Mouse (Mus musculus): Measurements from ENCODE around the gene Ypel2. TPM values are rescaled to one million over a fixed set of nuclear protein-coding genes. Genes with fewer than 3 reads are reported as not detected.
A peak's percentile ranks its signal among the peaks of the same experiment; 100 is the strongest.

Ypel2 gene
- total and polyA plus RNA-seq, 3 experiments: 0.23 to 0.52 TPM; not detected in 1

DNA sequence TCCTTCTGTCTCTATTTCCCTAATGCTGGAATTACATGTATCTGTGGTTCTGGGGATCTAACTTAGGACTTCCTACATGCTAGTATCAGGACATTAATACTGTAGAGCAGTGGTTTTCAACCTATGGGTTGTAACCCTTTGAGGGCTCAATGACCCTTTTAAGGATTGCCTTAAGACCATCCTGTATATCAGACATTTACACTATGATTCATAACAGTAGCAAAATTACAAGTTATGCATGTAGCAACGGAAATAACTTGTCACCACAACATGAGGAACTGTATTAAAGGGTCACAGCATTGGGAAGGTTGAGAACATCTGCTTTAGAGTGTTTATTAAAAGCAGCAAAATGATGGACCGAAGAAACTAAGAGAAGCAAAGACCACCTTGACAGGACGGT lies 26.8 kb downstream of the Ypel2 start:
- TF ChIP-seq ZMIZ1 (IDR thresholded peaks at IDR 0.05; ENCODE audit: low read depth, low read length) (no peak), POLR2A (IDR thresholded peaks at IDR 0.05; ENCODE audit: control insufficient read depth in 1 of 2, insufficient read depth in 1 of 2, low read depth in 1 of 2, low read length in 2 of 2, poor library complexity in 1 of 2) (no peak), SMC3 (IDR thresholded peaks at IDR 0.05; ENCODE audit: low read depth, low read length) (no peak)

DNA sequence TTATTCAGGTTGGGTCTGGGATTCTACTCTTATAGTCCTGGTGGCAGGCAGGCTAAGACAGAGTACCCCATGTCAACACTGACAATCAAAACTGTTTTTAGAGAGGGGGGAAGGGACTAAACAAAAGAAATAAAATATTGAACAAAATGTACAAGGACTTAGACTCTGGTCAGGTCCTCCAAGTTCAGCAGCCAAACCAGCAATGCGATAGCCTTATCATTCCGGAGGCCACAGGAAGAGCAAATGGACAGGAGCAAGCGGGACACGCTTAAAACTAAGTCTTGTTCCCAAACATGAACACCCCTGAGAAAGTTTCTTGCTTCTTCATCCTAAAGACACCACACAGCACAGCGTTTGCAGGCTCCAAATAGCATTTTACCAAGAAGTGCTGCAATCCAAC lies 28.4 kb downstream of the Ypel2 start:
- H3K36me3 ChIP-seq (ENCODE audit: control insufficient read depth in 1 of 2, insufficient read depth in 2 of 2, low read length in 2 of 2): peaks cover 0 to 11% of the 10 kb centered on the region in 2 experiments; a peak in 2 of 4 replicates
- no peaks in the 10 kb centered on the region for H3K9me3 ChIP-seq (replicated peaks; ENCODE audit: insufficient read depth, low read length)
- TF ChIP-seq BHLHE40 (IDR thresholded peaks at IDR 0.05; ENCODE audit: borderline replicate concordance, low read depth, low read length) (no peak), GATA1 (IDR thresholded peaks at IDR 0.05; ENCODE audit: low read depth, low read length) (no peak), ZKSCAN1 (IDR thresholded peaks at IDR 0.05; ENCODE audit: low read depth, low read length) (no peak), ZMIZ1 (IDR thresholded peaks at IDR 0.05; ENCODE audit: low read depth, low read length) (no peak), UBTF (IDR thresholded peaks at IDR 0.05; ENCODE audit: borderline replicate concordance, insufficient read depth, low read depth, low read length) (no peak), SIN3A (IDR thresholded peaks at IDR 0.05; ENCODE audit: low read length) (no peak), TAL1 (IDR thresholded peaks at IDR 0.05; ENCODE audit: low read length) (no peak), RAD21 (IDR thresholded peaks at IDR 0.05; ENCODE audit: low read depth, low read length) (no peak), POLR2A (IDR thresholded peaks at IDR 0.05; ENCODE audit: control insufficient read depth in 1 of 2, insufficient read depth in 1 of 2, low read depth in 1 of 2, low read length in 2 of 2, poor library complexity in 1 of 2) (no peak), MAFK (IDR thresholded peaks at IDR 0.05; ENCODE audit: borderline replicate concordance, low read depth, low read length) (no peak), MYC (IDR thresholded peaks at IDR 0.05; ENCODE audit: low read depth, low read length) (no peak), USF2 (IDR thresholded peaks at IDR 0.05; ENCODE audit: borderline replicate concordance in 1 of 2, insufficient read depth in 1 of 2, low read depth in 1 of 2, low read length in 2 of 2) (no peak), POLR2AphosphoS2 (IDR thresholded peaks at IDR 0.05; ENCODE audit: low read length) (no peak)
- H3K9ac ChIP-seq (ENCODE audit: control insufficient read depth, low read depth, low read length, poor library complexity, severe bottlenecking): no peak overlapping the region
- H3K4me1 ChIP-seq (ENCODE audit: control insufficient read depth in 1 of 2, insufficient read depth in 2 of 2, low read length in 2 of 2): peaks cover 0 to 24% of the 10 kb centered on the region in 2 experiments; a peak in 2 of 4 replicates
- H3K79me2 ChIP-seq (ENCODE audit: control insufficient read depth, insufficient read depth, low read length, poor library complexity): no peaks in the 10 kb centered on the region
- H3K27me3 ChIP-seq (ENCODE audit: control insufficient read depth in 1 of 2, insufficient read depth in 2 of 2, low read length in 2 of 2): no peaks in the 10 kb centered on the region
- no peak overlapping the region for H3K4me3 ChIP-seq (ENCODE audit: control insufficient read depth in 1 of 2, insufficient read depth in 1 of 2, low read depth in 2 of 2, low read length in 2 of 2)
- no peak for DNase-seq (ENCODE audit: low read depth, low spot score)
- H3K27ac ChIP-seq (ENCODE audit: control insufficient read depth, low read depth, low read length): no peak overlapping the region

More for the DNA sequence above, 26.8 kb downstream of the Ypel2 start:
- no peaks in the 10 kb centered on the region for H3K9me3 ChIP-seq (replicated peaks; ENCODE audit: insufficient read depth, low read length)
- no peaks in the 10 kb centered on the region for H3K27me3 ChIP-seq (ENCODE audit: control insufficient read depth in 1 of 2, insufficient read depth in 2 of 2, low read length in 2 of 2)
- H3K9ac ChIP-seq (ENCODE audit: control insufficient read depth, low read depth, low read length, poor library complexity, severe bottlenecking): no peak overlapping the region
- no peaks in the 10 kb centered on the region for H3K79me2 ChIP-seq (ENCODE audit: control insufficient read depth, insufficient read depth, low read length, poor library complexity)
- no peak overlapping the region for H3K27ac ChIP-seq (ENCODE audit: control insufficient read depth, low read depth, low read length)
- peaks cover 0 to 11% of the 10 kb centered on the region in 2 experiments; a peak in 2 of 4 replicates for H3K36me3 ChIP-seq (ENCODE audit: control insufficient read depth in 1 of 2, insufficient read depth in 2 of 2, low read length in 2 of 2)
- H3K4me3 ChIP-seq (ENCODE audit: control insufficient read depth in 1 of 2, insufficient read depth in 1 of 2, low read depth in 2 of 2, low read length in 2 of 2): no peak overlapping the region
- H3K4me1 ChIP-seq (ENCODE audit: control insufficient read depth in 1 of 2, insufficient read depth in 2 of 2, low read length in 2 of 2): peaks cover 0 to 23% of the 10 kb centered on the region in 2 experiments; a peak in 2 of 4 replicates
- no peak for DNase-seq (ENCODE audit: low read depth, low spot score)

DNA sequence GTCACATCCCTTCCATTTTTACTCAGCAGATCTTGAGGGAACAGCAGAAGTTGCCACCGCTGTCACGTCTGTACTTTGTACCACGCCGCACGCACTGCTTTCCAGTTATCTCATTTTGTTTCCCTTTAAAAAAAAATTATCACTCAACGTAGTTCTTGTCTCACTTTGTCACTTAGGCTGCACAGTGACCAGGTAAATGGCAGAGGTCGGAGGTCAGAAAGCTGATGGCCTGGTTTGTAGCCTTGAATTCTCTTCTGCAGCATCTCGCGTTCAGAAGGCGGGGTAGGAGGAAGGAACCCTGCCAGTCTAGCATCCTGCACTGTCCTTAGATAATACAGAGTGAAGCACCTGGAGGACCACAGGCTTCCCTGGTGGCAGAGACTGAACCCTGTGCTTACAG lies 29.8 kb downstream of the Ypel2 start:
- Histone ChIP-seq H3K27ac (ENCODE audit: control insufficient read depth, low read depth, low read length) (no peak overlapping the region), H3K36me3 (ENCODE audit: control insufficient read depth in 1 of 2, insufficient read depth in 2 of 2, low read length in 2 of 2) (peaks cover 0 to 11% of the 10 kb centered on the region in 2 experiments; a peak in 2 of 4 replicates), H3K79me2 (ENCODE audit: control insufficient read depth, insufficient read depth, low read length, poor library complexity) (no peaks in the 10 kb centered on the region), H3K4me1 (ENCODE audit: control insufficient read depth in 1 of 2, insufficient read depth in 2 of 2, low read length in 2 of 2) (peaks cover 0 to 24% of the 10 kb centered on the region in 2 experiments; a peak in 2 of 4 replicates), H3K9ac (ENCODE audit: control insufficient read depth, low read depth, low read length, poor library complexity, severe bottlenecking) (no peak overlapping the region), H3K4me3 (ENCODE audit: control insufficient read depth in 1 of 2, insufficient read depth in 1 of 2, low read depth in 2 of 2, low read length in 2 of 2) (no peak overlapping the region), H3K9me3 (replicated peaks; ENCODE audit: insufficient read depth, low read length) (no peaks in the 10 kb centered on the region), H3K27me3 (ENCODE audit: control insufficient read depth in 1 of 2, insufficient read depth in 2 of 2, low read length in 2 of 2) (no peaks in the 10 kb centered on the region)
- DNase-seq (ENCODE audit: low read depth, low spot score): peak; percentile 10
- TF ChIP-seq NRF1 (IDR thresholded peaks at IDR 0.05; ENCODE audit: insufficient read depth, low read depth, low read length, poor library complexity, severe bottlenecking): no peak
- TF ChIP-seq CTCF (IDR thresholded peaks at IDR 0.05 in 2 of 3, conservative IDR thresholded peaks at IDR 0.05 in 1 of 3; ENCODE audit: control insufficient read depth in 1 of 3, insufficient read depth in 1 of 3, low read depth in 2 of 3, low read length in 3 of 3, poor library complexity in 1 of 3, severe bottlenecking in 1 of 3): no peak
- TF ChIP-seq POLR2AphosphoS5 (IDR thresholded peaks at IDR 0.05; ENCODE audit: borderline replicate concordance, low read depth, low read length): no peak
- TF ChIP-seq JUND (IDR thresholded peaks at IDR 0.05; ENCODE audit: low read depth, low read length): no peak
- no peak for TF ChIP-seq GATA1 (IDR thresholded peaks at IDR 0.05; ENCODE audit: low read depth, low read length)
- no peak for TF ChIP-seq MYB (IDR thresholded peaks at IDR 0.05; ENCODE audit: low read depth, low read length)
- no peak for TF ChIP-seq RAD21 (IDR thresholded peaks at IDR 0.05; ENCODE audit: low read depth, low read length)
- TF ChIP-seq ETS1 (IDR thresholded peaks at IDR 0.05; ENCODE audit: low read depth, low read length): no peak
- peak; percentile 44; the same call in 1 of the 2 replicates for TF ChIP-seq ZNF384 (IDR thresholded peaks at IDR 0.05; ENCODE audit: low read depth, low read length)
